Mouse (Mus musculus) c-Kit-positive CD71-negative TER-119-negative erythroid progenitor cells, embryonic 14.5 days (primary cell): ENCODE data around the gene 4931428L18Rik.
"Not testable (repeated sequence)": the region's sequence is repeated elsewhere in the genome, so short reads cannot be mapped to it uniquely, and the experiment has no call there.

ENCODE experiments used
- DNase-seq: peaks from one replicate; pipeline ENCODE4 v3.0.0-alpha.2; 2013; ENCODE audit warnings: low read depth

Gene 4931428L18Rik

DNA sequence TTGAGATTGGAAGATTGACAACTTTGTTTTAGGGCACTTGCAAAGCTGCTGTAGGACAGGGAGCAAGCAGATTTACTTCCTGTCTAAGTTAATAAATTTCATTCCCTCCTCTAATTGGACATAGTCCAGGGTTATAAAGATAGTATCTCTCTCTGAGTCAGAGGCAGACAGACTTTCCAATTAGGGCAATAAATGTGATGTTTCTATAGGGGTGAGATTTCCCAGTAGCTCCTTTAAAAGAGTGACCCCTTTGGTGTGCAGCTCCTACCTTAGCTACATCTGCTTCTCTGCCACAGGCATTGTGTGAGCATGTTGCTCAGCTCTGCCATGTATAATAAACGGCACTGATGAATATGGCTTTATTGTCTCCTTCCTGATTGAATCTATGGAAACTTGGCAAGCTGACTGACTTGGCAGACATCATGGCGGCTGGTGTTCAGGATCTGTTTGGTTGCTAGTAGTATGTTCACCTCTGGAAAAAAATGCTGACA lies 163.6 kb downstream of the 4931428L18Rik start:
- no peak for DNase-seq

GRCm38 (mm10) chr1:31058196-31058595 lies 164.3 kb downstream of the 4931428L18Rik start:
- no peak for DNase-seq

GRCm38 (mm10) chr1:31051370-31051921 lies 171.0 kb downstream of the 4931428L18Rik start:
- DNase-seq: no peak

GRCm38 (mm10) chr1:31049954-31050652 lies 172.4 kb downstream of the 4931428L18Rik start:
- DNase-seq: no peak

- DNase-seq: no peak
These were observed 179.3 kb downstream of the 4931428L18Rik start for GRCm38 (mm10) chr1:31043208-31043607.

DNA sequence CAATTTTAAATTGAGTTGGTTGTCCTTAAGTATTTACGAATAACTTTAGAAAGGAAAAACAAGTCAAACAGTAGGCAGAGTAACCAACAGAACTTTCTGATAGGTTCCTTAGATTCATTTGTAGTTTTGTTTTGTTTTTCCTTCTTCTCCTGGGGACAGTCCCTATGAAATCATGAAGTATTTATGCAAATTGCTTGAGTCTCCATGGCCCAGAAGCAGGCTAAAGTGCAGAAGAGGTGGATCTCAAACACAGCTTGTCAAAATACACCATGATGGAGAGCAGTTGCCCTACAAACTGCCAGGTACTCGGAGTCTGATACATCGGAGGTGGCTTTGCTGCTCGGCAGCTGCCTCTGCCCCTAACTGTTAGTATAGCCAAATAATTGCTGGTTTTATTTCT lies 179.7 kb downstream of the 4931428L18Rik start:
- no peak for DNase-seq

- no peak for DNase-seq
These were observed 188.5 kb downstream of the 4931428L18Rik start for GRCm38 (mm10) chr1:31033851-31034534.

- DNase-seq: no peak
These were observed 190.1 kb downstream of the 4931428L18Rik start for GRCm38 (mm10) chr1:31032351-31032750.

- DNase-seq: no peak
These were observed 199.3 kb downstream of the 4931428L18Rik start for GRCm38 (mm10) chr1:31023173-31023572.

DNA sequence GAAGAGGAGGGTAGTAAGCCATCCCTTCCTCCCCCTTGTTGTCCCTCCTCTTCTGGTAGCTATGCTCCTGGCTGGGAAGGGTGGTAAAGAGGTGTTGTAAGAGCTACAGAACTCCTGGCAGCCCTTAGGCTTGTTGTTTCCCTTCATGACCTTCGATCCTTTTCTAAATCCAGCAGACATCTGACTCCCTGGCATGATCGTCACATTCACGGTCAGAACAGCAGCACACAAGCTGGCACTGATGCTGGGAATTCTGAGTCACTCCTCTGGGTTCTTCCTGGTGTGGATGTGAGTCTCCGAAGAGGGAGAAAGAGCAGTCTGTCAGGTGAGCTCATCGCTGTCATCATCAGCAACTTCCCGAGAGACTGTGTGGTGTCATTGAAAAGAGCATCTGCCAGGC lies 203.2 kb downstream of the 4931428L18Rik start:
- no peak for DNase-seq

- no peak for DNase-seq
These were observed 205.1 kb downstream of the 4931428L18Rik start for GRCm38 (mm10) chr1:31017377-31017776.

DNA sequence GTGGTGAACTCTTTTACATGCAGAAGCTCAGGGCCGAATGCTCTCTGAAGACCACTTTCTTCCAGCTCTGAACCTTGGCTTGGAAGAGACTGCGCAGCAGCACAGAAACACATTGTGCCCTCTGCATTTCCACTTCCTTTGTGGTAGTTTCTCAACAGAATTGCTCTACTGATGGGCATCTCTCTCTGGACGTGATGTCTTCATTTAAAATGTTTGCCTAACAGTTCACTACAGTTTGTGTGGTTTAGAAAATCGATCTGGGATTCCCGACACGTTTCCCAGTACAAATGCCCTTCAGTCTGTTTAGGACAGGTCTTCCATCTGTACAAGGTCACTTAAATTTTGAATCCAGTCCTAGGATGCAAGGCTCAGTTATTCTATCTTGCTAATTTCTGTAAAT lies 206.4 kb downstream of the 4931428L18Rik start:
- no peak for DNase-seq

GRCm38 (mm10) chr1:31015261-31015660 lies 207.2 kb downstream of the 4931428L18Rik start:
- DNase-seq: no peak

- DNase-seq: not testable (repeated sequence)
These were observed 244.6 kb downstream of the 4931428L18Rik start, which contains the start of gene AC153137.1 for GRCm38 (mm10) chr1:30977868-30978267. Gene AC153137.1 (minus strand): TSS chr1:30977968.

- DNase-seq: not testable (repeated sequence)
These were observed 245.2 kb downstream of the 4931428L18Rik start for GRCm38 (mm10) chr1:30977239-30977638.

- DNase-seq: no peak
These were observed 270.7 kb downstream of the 4931428L18Rik start for GRCm38 (mm10) chr1:30951795-30952194.

GRCm38 (mm10) chr1:30950456-30950835 lies 272.0 kb downstream of the 4931428L18Rik start:
- DNase-seq: no peak

- peak; percentile 85 for DNase-seq
These were observed 272.6 kb downstream of the 4931428L18Rik start for GRCm38 (mm10) chr1:30949710-30950455.

DNA sequence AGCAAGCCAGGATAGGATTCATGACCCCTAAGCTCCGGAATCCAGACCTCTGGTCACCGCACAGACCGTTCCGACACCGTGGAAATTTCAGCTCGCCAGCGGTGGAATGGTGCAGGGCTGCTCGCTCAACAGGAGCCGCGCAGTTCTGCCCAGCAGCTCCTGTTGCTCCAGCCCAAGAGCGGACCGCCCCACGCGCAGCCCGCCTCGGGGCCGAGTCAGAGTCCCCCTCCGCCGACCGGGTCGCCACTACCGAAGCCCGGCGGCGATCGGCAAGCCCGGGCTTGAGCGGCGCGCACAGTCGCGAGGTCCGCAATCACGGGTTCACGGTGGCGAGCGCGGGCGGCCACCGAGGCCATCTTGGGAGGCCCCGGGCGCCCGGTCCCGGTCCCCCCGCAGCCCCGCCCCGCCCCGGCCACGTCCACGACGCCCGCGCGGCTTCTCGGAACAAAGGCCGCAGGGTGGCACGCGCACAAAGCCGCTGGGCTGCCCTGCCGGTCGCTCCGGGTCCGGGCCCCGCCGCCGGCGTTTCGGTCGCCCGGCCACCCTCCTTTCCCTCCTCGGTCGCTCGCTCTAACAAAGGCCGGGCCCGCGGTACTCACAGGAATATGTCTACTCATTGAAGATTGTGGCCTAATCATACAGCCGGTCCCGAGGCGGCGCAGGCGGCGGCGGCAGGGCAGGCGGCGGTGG lies 273.4 kb downstream of the 4931428L18Rik start:
- no peak for DNase-seq

GRCm38 (mm10) chr1:30948361-30948949 lies 274.0 kb downstream of the 4931428L18Rik start:
- DNase-seq: no peak
